Mouse (Mus musculus): ENCODE data around the gene Gm49318. TPM values are rescaled to one million over a fixed set of nuclear protein-coding genes. Genes with fewer than 3 reads are reported as not detected.
"Not testable (repeated sequence)": the region's sequence is repeated elsewhere in the genome, so short reads cannot be mapped to it uniquely, and the experiment has no call there.

Gene Gm49318
- polyA plus RNA-seq, 1 experiment: not detected

DNA sequence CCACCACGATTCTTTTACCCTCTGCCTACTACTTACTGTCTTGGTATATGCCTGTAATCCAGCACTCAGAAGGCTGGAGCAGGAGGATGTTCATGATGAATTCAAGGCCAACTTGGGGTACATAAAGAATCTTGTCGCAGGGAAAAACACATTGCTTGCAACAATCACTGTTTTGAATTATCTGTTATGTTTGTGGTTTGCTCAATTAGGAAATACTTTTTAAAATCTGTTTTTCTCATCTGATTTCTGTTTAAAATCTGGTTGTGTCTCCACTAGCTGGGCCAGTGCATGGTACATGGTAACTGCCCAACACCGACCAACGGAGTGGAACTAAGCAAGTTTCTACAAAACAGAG lies 13.6 kb upstream of the Gm49318 start:
- H3K27me3 ChIP-seq (ENCODE audit: control insufficient read depth): 0 out of 2 replicates have a peak, but pooled peaks cover 2% of the 10 kb centered on the region
- peak overlapping the region; percentile 78 for H3K4me3 ChIP-seq (replicated peaks)
- TF ChIP-seq GATA1 (IDR thresholded peaks at IDR 0.05; ENCODE audit: low read length) (no peak), TAL1 (IDR thresholded peaks at IDR 0.05; ENCODE audit: low read length) (no peak)
- H3K4me1 ChIP-seq (ENCODE audit: control insufficient read depth): peaks cover 26% of the 10 kb centered on the region
- H3K36me3 ChIP-seq (ENCODE audit: control insufficient read depth): peaks cover 16% of the 10 kb centered on the region
- H3K9me3 ChIP-seq (ENCODE audit: control insufficient read depth, low read length): no peaks in the 10 kb centered on the region

- no peak overlapping the region for H3K4me3 ChIP-seq (replicated peaks)
- no peak for TF ChIP-seq TAL1 (IDR thresholded peaks at IDR 0.05; ENCODE audit: low read length)
- TF ChIP-seq GATA1 (IDR thresholded peaks at IDR 0.05; ENCODE audit: low read length): no peak
- peaks cover 7% of the 10 kb centered on the region for H3K4me1 ChIP-seq (ENCODE audit: control insufficient read depth)
- no peaks in the 10 kb centered on the region for H3K27me3 ChIP-seq (ENCODE audit: control insufficient read depth)
- H3K9me3 ChIP-seq (ENCODE audit: control insufficient read depth, low read length): no peaks in the 10 kb centered on the region
- peaks cover 64% of the 10 kb centered on the region for H3K36me3 ChIP-seq (ENCODE audit: control insufficient read depth)
Measured at GRCm38 (mm10) chr9:22076223-22076622, 5.2 kb upstream of the Gm49318 start.

DNA sequence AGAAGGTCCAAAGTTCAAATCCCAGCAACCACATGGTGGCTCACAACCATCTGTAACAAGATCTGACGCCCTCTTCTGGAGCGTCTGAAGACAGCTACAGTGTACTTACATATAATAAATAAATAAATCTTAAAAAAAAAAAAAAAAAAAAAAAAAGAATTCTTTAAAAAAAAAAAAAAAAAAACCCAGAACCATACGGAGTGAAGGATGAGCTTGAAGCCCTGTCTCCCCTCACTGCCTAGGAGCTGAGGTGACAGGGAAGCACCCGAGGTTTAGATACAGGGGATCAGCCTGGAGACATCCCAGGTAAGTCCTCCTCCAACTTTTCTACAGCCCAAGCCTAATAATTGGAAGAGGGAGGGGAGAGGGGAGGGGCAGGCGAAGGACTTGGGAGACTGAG lies 4.7 kb upstream of the Gm49318 start:
- not testable (repeated sequence) for H3K27me3 ChIP-seq (ENCODE audit: control insufficient read depth); H3K4me3 ChIP-seq (replicated peaks); H3K4me1 ChIP-seq (ENCODE audit: control insufficient read depth); H3K9me3 ChIP-seq (ENCODE audit: control insufficient read depth, low read length)
- H3K36me3 ChIP-seq (ENCODE audit: control insufficient read depth): peaks cover 64% of the 10 kb centered on the region

GRCm38 (mm10) chr9:22072276-22072675 lies 1.2 kb upstream of the Gm49318 start:
- peaks cover 69% of the 10 kb centered on the region for H3K36me3 ChIP-seq (ENCODE audit: control insufficient read depth)
- H3K27me3 ChIP-seq (ENCODE audit: control insufficient read depth): no peaks in the 10 kb centered on the region
- H3K9me3 ChIP-seq (ENCODE audit: control insufficient read depth, low read length): no peaks in the 10 kb centered on the region
- no peak for TF ChIP-seq TAL1 (IDR thresholded peaks at IDR 0.05; ENCODE audit: low read length)
- H3K4me1 ChIP-seq (ENCODE audit: control insufficient read depth): peaks cover 23% of the 10 kb centered on the region
- no peak overlapping the region for H3K4me3 ChIP-seq (replicated peaks)

GRCm38 (mm10) chr9:22069881-22070553 lies 1.0 kb downstream of the Gm49318 start:
- TF ChIP-seq GATA1 (IDR thresholded peaks at IDR 0.05; ENCODE audit: low read length): no peak
- TF ChIP-seq TAL1 (IDR thresholded peaks at IDR 0.05; ENCODE audit: low read length): no peak
- Histone ChIP-seq H3K36me3 (ENCODE audit: control insufficient read depth) (peaks cover 72% of the 10 kb centered on the region), H3K27me3 (ENCODE audit: control insufficient read depth) (no peaks in the 10 kb centered on the region), H3K4me3 (replicated peaks) (peak overlapping the region; percentile 88), H3K4me1 (ENCODE audit: control insufficient read depth) (peaks cover 25% of the 10 kb centered on the region), H3K9me3 (ENCODE audit: control insufficient read depth, low read length) (no peaks in the 10 kb centered on the region)

- H3K27me3 ChIP-seq (ENCODE audit: control insufficient read depth): no peaks in the 10 kb centered on the region
- H3K9me3 ChIP-seq (ENCODE audit: control insufficient read depth, low read length): no peaks in the 10 kb centered on the region
- peaks cover 72% of the 10 kb centered on the region for H3K36me3 ChIP-seq (ENCODE audit: control insufficient read depth)
- TF ChIP-seq TAL1 (IDR thresholded peaks at IDR 0.05; ENCODE audit: low read length): no peak
- no peak for TF ChIP-seq GATA1 (IDR thresholded peaks at IDR 0.05; ENCODE audit: low read length)
- H3K4me1 ChIP-seq (ENCODE audit: control insufficient read depth): peaks cover 26% of the 10 kb centered on the region
- H3K4me3 ChIP-seq (replicated peaks): no peak overlapping the region
Measured at GRCm38 (mm10) chr9:22067195-22067594, 3.9 kb downstream of the Gm49318 start.

DNA sequence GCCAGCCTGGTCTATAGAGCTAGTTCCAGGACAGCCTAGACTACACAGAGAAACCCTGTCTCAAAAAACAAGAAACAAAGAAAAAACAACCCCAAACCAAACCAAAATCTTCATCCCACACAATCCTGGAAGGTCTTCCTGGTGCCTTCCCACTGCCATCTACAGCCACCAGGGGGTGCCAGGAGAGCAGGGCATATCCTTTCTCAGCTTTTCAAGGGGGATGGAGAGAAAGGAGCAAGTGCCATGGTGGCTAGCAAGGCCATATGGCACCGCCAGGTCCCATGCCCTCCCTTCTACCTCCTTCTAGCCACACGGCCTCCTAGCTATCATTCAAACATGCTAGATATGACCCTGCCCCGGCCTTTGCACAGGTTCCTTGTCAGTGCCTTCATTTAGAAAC lies 4.6 kb downstream of the Gm49318 start:
- Histone ChIP-seq H3K9me3 (ENCODE audit: control insufficient read depth, low read length) (no peaks in the 10 kb centered on the region), H3K36me3 (ENCODE audit: control insufficient read depth) (peaks cover 77% of the 10 kb centered on the region), H3K27me3 (ENCODE audit: control insufficient read depth) (no peaks in the 10 kb centered on the region), H3K4me3 (replicated peaks) (no peak overlapping the region), H3K4me1 (ENCODE audit: control insufficient read depth) (peaks cover 22% of the 10 kb centered on the region)
- TF ChIP-seq GATA1 (IDR thresholded peaks at IDR 0.05; ENCODE audit: low read length) (no peak), TAL1 (IDR thresholded peaks at IDR 0.05; ENCODE audit: low read length) (no peak)

DNA sequence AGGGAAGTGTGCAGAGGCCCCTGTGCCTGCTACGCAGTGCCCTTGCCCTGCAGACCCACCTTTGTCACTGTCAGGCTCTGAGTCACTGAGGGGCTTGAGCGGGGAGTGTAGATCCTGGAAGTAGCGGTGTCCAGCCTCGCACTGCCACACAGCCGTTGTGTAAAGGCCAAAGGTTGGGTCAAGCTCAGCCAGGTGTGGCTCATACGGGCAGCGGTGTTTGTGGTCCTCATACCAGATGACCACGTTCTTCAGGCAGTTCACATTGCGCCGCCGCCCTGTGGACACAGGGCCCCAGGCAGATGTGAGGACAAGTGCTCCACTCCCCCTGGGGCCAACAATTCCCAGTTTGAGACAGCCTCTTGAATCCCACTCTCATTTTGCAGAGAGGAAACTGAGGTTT lies 5.4 kb downstream of the Gm49318 start:
- Histone ChIP-seq H3K9me3 (ENCODE audit: control insufficient read depth, low read length) (no peaks in the 10 kb centered on the region), H3K4me3 (replicated peaks) (no peak overlapping the region), H3K27me3 (ENCODE audit: control insufficient read depth) (no peaks in the 10 kb centered on the region), H3K4me1 (ENCODE audit: control insufficient read depth) (peaks cover 20% of the 10 kb centered on the region), H3K36me3 (ENCODE audit: control insufficient read depth) (peaks cover 83% of the 10 kb centered on the region)
- TF ChIP-seq GATA1 (IDR thresholded peaks at IDR 0.05; ENCODE audit: low read length) (no peak), TAL1 (IDR thresholded peaks at IDR 0.05; ENCODE audit: low read length) (no peak)

GRCm38 (mm10) chr9:22064341-22064740 lies 6.7 kb downstream of the Gm49318 start:
- Histone ChIP-seq H3K4me3 (replicated peaks) (no peak overlapping the region), H3K9me3 (ENCODE audit: control insufficient read depth, low read length) (no peaks in the 10 kb centered on the region), H3K36me3 (ENCODE audit: control insufficient read depth) (peaks cover 87% of the 10 kb centered on the region), H3K4me1 (ENCODE audit: control insufficient read depth) (peaks cover 8% of the 10 kb centered on the region), H3K27me3 (ENCODE audit: control insufficient read depth) (no peaks in the 10 kb centered on the region)
- no peak for TF ChIP-seq GATA1 (IDR thresholded peaks at IDR 0.05; ENCODE audit: low read length)
- no peak for TF ChIP-seq TAL1 (IDR thresholded peaks at IDR 0.05; ENCODE audit: low read length)

- TF ChIP-seq GATA1 (IDR thresholded peaks at IDR 0.05; ENCODE audit: low read length) (no peak), TAL1 (IDR thresholded peaks at IDR 0.05; ENCODE audit: low read length) (no peak)
- no peak overlapping the region for H3K4me3 ChIP-seq (replicated peaks)
- no peaks in the 10 kb centered on the region for H3K27me3 ChIP-seq (ENCODE audit: control insufficient read depth)
- peaks cover 5% of the 10 kb centered on the region; the same call in 1 of the 2 replicates for H3K4me1 ChIP-seq (ENCODE audit: control insufficient read depth)
- H3K9me3 ChIP-seq (ENCODE audit: control insufficient read depth, low read length): no peaks in the 10 kb centered on the region
- peaks cover 87% of the 10 kb centered on the region for H3K36me3 ChIP-seq (ENCODE audit: control insufficient read depth)
Measured at GRCm38 (mm10) chr9:22061339-22061738, 9.7 kb downstream of the Gm49318 start.

Data from erythroblast, embryonic 14.5 days (primary cell).